Mouse (Mus musculus) urinary bladder, postnatal 36 days (tissue): ENCODE results near the gene Uhrf1bp1l.

Experiments
- DNase-seq, 2 experiments: peaks; one replicate each; pipeline ENCODE4 v3.0.0; 2022; ENCODE audit warnings: low spot score in 2 of 2, mixed read lengths in 1 of 2

Uhrf1bp1l gene

DNA sequence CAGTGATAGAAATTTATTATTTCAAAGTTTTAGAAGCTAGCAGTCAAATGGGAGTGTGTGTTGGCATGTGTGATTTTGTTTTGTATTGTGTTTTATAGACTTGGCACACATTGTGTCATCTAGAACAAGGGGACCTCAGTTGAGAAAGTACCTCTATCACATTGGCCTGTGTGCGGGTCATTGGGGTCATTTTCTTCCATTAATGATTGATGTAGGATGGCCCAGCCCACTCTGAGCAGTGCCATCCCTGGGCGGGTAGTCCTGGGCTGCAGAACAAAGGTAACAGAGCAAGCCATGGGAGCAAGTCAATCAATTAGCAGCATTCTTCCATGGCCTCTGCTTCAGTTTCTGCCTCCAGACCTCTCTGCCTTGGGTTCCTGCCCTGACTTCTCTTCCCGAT is 94.0 kb downstream of the Uhrf1bp1l start:
- DNase-seq = no peak

DNA sequence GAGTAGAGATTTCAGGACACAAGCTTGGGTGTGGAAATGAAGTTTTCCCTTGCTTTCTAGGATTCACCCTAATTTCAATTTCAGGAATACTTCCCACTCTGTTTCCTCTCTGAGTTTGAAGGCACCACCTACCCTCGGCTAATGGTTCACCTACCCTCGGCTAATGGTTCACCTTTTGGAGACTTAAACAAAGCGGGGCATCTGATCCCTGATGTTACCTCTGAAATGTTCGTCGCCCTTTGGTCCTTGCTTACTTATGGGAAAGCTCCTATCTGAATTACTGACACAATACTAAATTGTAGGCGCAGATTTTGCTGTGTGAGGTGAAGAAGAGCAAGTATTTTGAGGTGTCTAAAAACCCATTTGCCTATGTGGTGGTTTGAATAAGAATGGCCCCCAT is 106.2 kb downstream of the Uhrf1bp1l start:
- no peak for DNase-seq

DNA sequence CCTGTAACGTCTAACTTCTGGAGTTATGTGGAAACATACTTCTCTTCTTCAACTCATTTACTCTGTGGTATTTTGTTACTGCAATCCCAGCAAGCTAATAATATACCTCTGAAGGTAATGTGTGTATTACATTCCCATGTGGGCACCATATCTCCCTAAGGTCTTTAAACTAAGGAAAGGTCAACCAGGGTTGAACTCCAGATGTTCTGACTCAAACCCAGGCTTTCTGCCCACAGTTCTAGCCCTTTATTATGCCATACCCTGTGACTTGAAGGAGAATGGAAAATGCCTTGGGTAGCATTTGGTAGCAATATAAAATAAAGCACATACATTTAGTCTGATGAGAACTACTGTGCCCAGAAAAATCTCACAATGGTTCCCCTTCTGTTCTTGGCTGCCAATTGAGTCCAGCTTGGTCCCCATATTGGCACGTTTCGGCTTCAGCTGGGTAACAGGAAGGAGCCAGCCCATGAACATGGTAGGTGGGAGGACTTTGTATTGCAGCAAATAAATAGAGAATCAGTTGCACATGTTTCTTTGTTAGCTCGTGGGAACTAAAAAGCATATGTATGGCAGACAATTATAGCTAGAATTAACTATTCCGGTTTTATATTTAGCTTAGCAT is 110.6 kb downstream of the Uhrf1bp1l start:
- no peak for DNase-seq

DNA sequence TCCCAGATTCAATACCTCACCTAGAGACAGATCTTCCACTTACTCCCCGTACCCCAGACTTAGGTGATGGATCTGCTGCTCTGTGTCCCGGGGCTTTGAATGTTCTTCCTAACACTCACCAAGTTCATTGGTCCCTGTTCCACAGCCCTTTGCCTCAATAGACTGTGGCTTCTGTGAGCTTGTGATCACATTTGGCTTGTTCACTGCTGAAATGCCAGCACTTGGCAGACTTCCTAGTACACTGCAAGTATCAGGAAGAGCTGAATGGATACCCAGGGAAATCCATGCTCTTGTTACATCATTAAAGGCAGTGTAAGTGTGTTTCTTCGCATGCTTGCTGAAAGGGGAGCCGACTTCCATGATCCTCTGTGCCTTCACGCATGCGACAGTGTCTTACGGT is 111.5 kb downstream of the Uhrf1bp1l start:
- peak in 1 of 2 experiments; percentile 16 for DNase-seq

DNA sequence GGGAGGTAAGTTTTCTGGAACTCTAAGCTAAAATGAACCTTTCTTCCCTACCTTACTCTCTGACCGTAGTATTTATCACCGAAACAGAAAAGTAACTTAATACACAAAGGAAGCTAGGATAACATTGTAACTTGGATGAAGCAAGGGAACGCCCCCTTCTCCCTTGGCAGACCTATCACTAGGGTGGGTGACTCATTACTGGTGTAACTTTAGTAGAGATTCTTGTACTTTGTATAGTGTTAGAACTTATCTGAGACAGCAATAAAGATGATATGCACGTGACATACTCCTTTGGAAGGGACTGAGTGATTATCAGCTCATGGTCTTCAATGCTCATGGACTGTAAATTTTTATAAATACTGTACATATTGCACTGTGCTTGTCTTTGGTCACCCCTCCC is 123.4 kb downstream of the Uhrf1bp1l start:
- DNase-seq = no peak

DNA sequence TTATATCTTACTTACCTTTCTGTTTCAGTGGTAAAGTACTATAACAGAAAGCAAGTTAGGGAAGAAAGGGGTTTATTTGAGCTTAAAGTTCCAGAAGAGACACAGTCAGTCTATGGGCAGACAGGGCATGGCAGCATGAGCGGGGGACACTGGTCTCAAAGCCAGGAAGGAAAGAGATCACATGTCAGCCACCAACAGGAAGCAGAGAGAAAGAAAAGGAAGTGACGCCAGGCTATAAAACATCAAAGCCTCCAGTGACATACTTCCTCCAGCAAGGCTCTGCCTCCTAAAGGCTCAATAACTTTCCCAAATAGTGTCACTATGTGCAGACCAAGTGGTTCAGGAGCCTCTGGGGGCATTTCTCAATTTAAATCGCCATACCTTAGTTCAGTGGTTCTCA is 124.0 kb downstream of the Uhrf1bp1l start:
- no peak for DNase-seq
